Mouse (Mus musculus) gonadal fat pad, adult 2 months (tissue): ENCODE data around the gene Ces1g. TPM values are rescaled to one million over a fixed set of nuclear protein-coding genes. Genes with fewer than 3 reads are reported as not detected.

Experiments used
- DNase-seq: peaks from one replicate; pipeline ENCODE4 v3.0.0-alpha.2; 2012; ENCODE audit warnings: low read depth
- polyA plus RNA-seq: library from polyadenylated mRNA; depleted of rRNA; stranded (reverse); fragments of >200 nt; gene quantifications from 2 replicates; pipeline ENCODE4 v1.2.3, GENCODE M21; 2012; rRNA removed

The Ces1g gene
- 0.06 TPM in 1 of 2 replicates, not detected in the other for polyA plus RNA-seq

DNA sequence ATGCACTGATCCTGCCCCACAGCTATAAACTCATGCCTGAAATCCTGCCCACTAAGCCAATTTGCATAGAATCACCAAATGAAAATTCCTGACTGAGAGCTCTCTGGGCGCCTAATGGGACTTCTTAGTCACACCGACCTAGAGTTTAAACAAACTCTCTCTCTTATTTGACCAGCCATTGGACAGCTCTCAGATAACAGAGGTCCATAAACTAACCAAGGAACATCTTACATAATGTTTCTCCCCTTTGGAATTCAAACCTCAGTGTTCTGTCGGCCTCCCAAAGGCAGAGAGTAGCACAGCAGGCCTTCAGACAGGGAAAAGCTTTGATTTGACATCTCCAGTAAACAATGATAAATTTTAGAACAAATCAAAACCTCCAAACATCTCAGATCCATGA, at the start of gene Ces1g:
Ces1g (minus strand) TSS at position 102 of the 400 bp plus-strand sequence.
- no peak for DNase-seq

DNA sequence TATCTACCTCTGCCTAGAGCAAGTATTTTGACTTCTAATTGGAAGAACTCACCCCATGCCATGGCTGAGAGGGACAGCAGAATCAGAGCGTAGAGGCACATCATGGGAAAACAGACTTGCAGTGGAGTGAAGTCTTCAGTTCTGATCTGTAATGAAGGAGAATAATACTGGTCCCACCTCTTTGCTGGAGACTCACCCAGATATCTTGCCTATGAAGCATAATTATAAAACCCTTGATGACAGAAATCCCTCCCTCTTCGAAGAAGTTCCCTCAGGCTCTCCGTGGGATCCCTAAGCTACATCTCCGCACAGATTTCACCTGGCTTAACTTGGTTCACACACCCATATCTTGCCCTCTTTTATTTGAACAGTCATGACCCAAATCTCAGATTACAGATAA, 42.5 kb upstream of the Ces1g start, which contains the start of gene Ces1h:
Ces1h (minus strand) TSS at position 101 of the 400 bp plus-strand sequence.
- no peak for DNase-seq

DNA sequence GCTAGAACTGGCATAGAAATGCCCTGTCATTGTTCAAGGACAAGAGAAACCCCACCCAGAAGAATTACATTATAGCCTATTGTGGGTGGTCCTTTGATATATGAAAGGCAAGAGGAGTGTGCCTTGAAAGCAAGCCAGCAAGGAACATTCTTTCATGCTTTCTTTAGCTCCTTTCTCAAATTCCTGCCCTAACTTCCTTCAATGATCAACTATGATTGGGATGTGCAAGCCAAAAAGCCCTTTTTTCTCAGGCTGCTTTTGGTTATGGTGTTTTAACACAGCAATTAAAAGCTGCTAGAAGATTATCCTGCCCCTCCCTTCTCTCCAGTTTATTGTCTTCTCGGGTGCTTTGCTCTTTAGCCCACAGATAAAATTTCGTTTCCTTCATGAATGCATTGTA, 32.4 kb upstream of the Ces1g start:
- no peak for DNase-seq

DNA sequence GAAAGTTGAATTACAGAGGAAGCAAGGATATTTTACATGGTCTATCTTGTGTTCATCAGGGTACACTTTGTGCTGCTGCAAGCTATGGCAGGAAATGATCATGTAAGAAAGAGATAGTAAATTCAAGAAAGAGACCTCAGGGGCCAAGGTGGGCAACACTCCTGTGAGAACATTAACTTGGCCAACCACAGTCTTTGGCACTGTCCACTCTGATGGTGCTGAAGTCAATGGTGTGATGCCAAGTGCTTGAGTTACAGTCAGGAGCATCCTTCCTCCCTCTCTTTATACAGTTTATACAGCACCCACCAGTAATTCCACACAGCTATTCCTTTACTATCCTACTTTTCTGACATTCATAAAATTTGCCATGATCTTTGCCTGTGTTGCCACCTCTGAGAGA, 23.0 kb upstream of the Ces1g start:
- DNase-seq, result no peak

DNA sequence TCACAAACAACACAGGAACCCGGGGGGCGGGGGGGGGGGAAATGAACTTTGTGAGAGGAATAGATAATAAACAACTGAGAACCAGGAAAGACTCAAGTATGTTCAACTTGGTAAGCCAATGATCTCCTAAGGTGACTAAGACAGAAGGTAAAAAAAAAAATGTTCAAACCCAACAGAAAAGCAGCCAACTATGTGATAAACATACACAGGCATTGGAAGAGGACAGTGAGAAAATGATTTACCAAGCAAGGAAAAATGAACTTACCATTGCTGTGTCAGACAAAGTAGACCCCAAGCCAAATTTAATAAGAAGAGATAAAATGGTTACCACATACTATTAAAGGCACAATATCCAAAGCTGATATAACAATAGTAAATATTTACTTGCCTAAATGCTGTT, 2.4 kb upstream of the Ces1g start:
- no peak for DNase-seq

DNA sequence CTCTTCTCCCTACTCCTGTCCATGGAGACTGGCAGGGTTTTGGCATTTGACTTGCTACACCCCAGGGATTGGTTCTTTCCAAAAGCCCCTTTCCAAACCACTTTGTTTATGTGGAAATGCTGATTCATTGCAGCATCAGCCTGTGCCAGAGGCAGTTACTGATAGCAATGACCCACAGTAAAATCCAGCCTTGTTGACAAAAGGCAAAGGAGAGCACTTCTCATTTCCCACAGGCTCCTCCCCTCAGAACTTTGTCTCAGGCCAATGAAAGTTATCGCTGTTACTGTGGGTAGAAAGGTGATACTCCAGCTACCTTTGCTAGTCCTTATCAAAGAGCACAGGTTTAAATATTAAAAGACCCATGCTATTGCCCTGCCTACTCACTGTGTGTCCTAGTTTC, 4.4 kb downstream of the Ces1g start:
- DNase-seq, result no peak

DNA sequence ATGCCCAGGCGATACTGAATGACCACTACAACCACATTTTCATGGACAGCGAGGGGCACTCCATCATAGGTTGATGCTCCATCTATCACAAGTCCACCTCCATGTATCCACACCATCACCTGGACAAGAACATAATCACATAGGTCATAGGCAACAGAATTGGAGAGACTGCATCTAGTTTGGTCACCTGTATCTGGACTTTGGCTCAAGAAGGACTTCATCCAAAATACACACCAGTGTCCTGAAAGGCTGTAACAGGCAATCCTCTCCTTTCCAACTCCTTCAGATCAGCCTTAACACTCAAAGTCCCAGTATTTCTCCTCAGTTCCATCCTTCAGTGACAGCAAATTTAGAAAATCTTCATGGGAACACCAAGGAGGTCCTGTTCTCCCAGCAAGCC, 6.0 kb downstream of the Ces1g start:
- DNase-seq, result no peak

DNA sequence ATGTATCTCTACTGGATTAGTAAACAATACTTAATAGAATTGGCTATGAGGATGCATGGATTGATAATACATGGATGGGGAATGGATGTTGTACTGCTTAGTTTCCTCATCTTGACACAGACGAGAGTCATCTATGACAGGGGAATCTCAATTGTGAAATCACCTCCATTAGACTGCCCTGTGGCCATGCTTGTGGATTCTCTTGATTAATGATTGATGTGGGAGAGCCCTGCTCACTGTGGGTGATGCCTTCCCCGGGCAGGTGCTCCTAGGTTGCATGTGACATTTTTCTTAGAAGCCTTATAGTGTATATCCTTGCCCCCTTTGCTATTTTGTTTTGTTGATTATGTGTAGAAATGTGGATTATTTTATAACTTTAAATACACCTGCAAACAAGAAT, 12.0 kb downstream of the Ces1g start:
- DNase-seq, result no peak

DNA sequence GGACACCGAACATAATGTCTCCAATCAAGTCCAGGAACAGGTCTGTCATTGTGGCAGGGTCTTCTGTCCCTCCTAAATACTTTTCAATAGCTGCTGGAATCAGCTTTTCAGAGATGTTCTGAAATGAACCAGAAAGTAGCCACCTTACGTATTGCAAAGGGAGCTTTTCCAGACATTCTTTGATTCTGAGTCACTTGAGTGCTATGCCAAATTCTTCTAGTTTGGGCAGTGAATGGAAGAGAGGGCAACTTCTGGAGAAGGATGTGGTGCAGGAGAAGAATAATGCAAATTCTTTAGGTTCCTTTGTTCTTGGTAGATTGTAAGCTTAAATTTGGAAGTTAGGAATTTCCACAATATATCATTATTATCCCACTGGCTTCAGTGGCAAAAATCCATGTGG, 20.1 kb downstream of the Ces1g start:
- no peak for DNase-seq

DNA sequence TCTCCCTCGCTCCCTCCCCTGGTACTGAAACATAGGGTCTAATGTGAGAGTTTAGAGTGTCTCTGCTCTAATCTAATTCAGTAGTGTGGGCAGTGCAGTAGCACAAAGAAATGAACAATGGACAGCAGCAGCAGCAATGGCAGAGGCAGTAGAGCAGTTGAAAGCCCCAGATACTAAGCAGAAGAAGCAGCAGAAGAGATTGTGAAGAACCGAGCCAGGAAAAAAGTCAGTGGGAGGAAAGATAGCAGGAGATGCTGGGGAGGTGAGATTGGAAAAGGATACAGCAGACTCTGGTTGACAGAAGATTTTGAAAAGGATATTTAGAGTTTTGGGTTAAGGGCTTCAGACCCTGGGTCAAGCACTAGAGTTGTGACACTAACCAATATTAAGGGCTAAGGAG, 21.6 kb downstream of the Ces1g start:
- no peak for DNase-seq

DNA sequence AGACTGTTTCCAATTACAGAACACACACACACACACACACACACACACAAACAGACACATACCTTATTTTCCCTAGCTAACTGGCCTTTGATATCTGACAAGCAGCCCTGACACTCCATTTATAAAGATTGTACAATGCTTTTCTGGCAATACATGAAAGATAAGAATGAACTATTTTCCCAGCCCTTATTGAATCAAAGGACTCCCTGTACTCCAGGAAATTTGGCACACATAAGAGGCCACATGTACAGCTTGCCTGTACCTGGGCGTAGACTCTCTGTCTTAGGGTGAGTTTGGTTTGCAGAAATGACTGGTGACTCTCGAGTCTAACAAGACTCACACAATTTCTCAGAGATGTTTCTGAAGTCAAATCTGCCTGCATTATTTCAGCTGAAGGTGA, 53.2 kb downstream of the Ces1g start:
- DNase-seq, result no peak

DNA sequence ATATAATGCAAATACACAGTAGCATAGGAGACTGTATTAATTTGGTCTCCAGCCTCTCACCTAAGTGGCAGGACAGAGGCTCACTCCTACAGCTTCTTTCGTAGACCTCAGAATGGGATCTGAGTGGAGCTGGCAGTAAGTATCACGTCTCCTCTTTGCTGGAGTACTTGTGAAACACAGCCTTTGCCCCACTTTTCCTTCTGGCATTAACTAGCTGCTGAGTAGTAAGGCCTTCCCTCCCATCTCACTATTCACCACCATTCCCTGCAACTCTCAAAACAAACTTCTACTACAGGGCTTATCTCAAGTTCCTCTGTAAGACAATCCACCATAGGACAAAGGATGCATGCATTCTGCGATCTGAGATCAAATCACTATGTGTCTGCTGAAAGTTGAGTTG, 54.8 kb downstream of the Ces1g start:
- no peak for DNase-seq

DNA sequence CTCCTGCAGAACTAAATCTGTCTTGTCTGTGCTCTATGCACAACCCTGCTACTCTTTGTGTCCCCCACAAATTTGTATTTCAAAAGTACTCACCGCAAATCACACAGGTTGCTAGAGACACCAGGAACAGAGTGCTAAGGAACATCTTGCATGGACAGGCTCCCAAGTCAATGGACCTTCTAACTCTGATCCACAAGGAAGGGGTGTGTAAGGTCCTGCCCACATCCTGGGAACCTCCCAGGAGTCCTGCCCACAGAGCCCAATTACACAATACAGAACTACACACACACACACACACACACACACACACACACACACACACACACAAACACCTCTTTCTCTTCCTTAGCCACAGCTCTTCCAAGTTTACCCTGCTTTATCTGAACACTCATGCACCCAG, 57.6 kb downstream of the Ces1g start, which contains the start of gene Ces1f:
Ces1f (minus strand) TSS at position 192 of the 400 bp plus-strand sequence.
- no peak for DNase-seq

DNA sequence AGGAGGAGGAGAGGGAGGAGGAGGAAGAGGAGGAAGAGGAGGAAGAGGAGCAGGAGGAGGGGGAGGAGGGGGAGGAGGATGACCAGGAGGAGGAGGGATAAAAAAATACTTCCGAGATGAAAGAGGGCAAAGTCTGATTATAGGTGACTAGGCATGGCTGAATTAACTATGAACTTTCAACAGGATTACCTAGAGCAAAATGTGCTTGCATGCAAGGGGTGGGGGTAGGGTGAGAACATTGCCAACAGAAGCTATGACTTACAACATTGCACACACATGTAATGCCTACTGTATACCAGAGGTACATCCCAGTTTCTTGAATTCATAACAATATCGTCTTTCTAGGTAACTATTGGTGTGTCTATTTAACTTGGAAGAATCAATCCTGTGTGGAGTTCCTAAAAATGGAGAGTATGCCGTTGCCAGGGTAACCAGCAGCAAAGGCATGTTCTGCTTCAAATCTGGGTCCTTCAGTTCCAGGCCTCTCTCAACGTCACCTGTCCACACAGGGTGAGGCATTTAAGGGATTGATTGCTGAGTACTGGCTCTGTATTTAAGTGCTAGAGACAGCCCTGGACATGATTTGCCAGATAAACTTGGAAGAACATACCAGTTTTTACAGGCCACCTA, 58.8 kb downstream of the Ces1g start:
- no peak for DNase-seq

DNA sequence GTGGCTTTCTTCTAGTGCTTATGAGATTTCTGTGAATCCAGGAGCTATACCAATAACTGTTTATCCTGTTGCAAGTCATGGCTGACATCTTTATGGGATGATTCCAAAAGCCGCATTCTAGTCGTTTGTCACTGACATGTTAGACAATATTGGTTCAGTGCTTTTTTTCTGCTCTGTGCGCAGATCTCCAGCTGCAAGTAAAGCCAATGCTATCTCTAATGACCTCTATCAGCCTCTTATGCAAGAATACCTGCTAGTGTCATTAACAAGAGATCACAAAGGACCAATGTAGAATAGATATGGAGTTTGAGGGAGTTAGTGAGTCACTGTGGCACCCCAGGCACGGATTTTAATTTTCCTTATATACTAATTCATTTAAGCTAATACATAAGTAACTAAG, 62.5 kb downstream of the Ces1g start:
- no peak for DNase-seq

DNA sequence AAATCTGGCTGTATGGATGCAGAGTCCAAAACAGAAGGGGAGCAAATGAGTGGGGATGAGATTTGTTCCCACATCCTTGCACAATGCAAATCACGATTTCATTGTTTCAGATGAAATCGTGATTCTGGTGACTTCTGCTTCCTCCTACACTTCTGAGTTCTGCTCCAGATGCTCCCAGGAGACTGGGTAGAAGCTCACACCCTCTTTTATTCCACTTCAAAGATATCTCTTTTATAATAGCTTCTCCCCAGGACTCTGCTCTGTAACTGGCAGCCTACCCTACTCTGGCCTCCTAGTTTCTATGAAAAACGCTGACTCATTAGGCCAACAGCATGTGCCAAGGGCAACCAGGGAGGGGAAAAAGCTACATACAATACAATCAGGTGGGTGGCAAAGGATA, 63.8 kb downstream of the Ces1g start:
- DNase-seq, result no peak

DNA sequence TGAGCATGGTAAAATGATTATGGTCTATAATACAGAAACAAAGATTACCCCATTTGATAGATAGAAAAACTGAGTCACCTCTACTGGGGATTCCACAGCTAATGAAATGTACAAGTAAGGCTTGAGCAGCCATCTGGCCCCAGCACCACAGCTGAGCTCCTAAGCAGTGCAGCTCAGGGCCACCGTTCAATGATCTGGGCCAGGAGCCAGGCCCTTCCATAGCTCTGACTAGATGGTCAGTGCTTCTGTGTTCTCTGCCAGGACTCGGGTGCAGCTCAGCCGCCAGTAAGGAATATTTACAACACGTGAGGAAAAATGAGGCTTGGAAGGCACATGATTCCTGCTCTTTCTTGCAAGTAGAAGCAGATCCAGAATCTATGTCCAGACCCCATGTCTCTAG, 64.4 kb downstream of the Ces1g start:
- no peak for DNase-seq

DNA sequence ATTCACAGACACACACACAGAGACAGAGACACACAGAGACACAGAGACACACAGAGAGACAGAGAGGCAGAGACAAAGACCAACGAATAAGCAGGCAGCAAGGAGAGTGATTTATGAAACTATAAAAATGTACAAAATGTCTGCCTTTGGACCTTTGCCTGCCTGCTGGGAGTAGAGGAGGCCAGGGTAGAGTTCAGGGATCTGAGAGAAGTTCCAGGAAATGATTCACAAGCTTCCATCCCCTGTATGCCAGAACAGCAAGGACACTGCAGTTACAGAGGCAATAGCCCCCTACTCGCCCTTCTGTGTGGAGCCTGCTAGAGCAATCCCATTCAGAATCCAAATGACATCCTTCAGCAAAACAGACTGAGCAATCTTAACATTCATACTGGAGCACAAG, 75.7 kb downstream of the Ces1g start:
- no peak for DNase-seq

DNA sequence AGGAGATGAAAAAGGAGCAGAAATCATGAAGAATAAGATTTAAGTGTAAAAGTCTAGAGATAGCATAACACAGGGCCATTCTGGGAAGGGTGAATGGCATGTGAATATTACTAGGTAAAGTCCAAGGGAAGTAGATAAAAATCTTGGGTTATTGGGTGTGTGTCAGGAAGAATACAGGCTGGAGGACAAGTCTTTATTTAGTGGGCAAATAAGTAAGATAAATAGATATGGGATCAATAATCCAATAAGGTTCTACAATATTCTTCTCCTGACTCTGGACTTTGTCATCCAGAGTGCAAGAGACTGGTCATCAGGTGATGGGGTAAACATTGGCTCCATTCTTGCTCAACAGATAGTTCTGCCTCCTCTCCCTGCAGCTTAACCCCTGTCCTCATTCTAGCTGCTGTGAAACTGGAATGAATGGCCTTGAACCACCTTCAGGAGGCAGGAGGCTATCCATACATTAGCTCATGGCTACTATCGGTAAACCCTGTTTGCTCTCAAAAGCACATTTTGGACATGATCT, 84.6 kb downstream of the Ces1g start:
- no peak for DNase-seq

Other genes with a start within 250 kb of the Ces1g start
- gene Ces1c, start 206.0 kb downstream of the Ces1g start, polyA plus RNA-seq, result 1.7 TPM in 1 of 2 replicates, not detected in the other
- gene Ces1d, start 139.5 kb downstream of the Ces1g start, polyA plus RNA-seq, result 764 and 996 TPM in 2 replicates
- gene Ces1e, start 107.7 kb downstream of the Ces1g start, polyA plus RNA-seq, result 4.3 and 7.2 TPM in 2 replicates
- gene Ces1f, start 57.6 kb downstream of the Ces1g start, polyA plus RNA-seq, result 19.4 and 35.6 TPM in 2 replicates
- not detected in 2 replicates for gene Ces1h, start 42.4 kb upstream of the Ces1g start, polyA plus RNA-seq
- 1,018 and 1,611 TPM in 2 replicates for gene Ces5a, start 198.5 kb upstream of the Ces1g start, polyA plus RNA-seq